Mouse (Mus musculus): Measurements from ENCODE around the gene Sh3gl3. TPM values are rescaled to one million over a fixed set of nuclear protein-coding genes. Genes with fewer than 3 reads are reported as not detected.

Sh3gl3 gene
- polyA plus RNA-seq, 1 experiment from 2014 or later, result 66.3 TPM

GRCm38 (mm10) chr7:82346706-82347105 lies 173.1 kb downstream of the Sh3gl3 start:
- H3K4me1 ChIP-seq (replicated peaks), result peaks cover 5% of the 10 kb centered on the region; the same call in 1 of the 2 replicates
- no peak for ATAC-seq (ENCODE audit: low FRiP score, low read depth)
- H3K27me3 ChIP-seq, result no peaks in the 10 kb centered on the region
- 88% methylated on average over 2 of the region's 2 CpGs for WGBS
- H3K9ac ChIP-seq, result no peak overlapping the region
- H3K36me3 ChIP-seq, result no peaks in the 10 kb centered on the region
- H3K27ac ChIP-seq (replicated peaks), result no peak overlapping the region
- no peaks in the 10 kb centered on the region for H3K9me3 ChIP-seq
- H3K4me2 ChIP-seq, result no peak overlapping the region
- no peak overlapping the region for H3K4me3 ChIP-seq

GRCm38 (mm10) chr7:82349796-82350195 lies 176.2 kb downstream of the Sh3gl3 start:
- Histone ChIP-seq H3K27me3 (no peaks in the 10 kb centered on the region), H3K9me3 (no peaks in the 10 kb centered on the region), H3K4me1 (replicated peaks) (no peaks in the 10 kb centered on the region), H3K4me3 (no peak overlapping the region), H3K27ac (replicated peaks) (no peak overlapping the region), H3K36me3 (no peaks in the 10 kb centered on the region), H3K9ac (no peak overlapping the region), H3K4me2 (no peak overlapping the region)
- no peak for ATAC-seq (ENCODE audit: low FRiP score, low read depth)
- WGBS, result 84% methylated on average over 7 of the region's 7 CpGs

- WGBS, result 79% methylated on average over 3 of the region's 3 CpGs
- Histone ChIP-seq H3K27me3 (no peaks in the 10 kb centered on the region), H3K27ac (replicated peaks) (no peak overlapping the region), H3K4me2 (no peak overlapping the region), H3K36me3 (no peaks in the 10 kb centered on the region), H3K9ac (no peak overlapping the region), H3K9me3 (no peaks in the 10 kb centered on the region), H3K4me1 (replicated peaks) (no peaks in the 10 kb centered on the region), H3K4me3 (no peak overlapping the region)
- no peak for ATAC-seq (ENCODE audit: low FRiP score, low read depth)
Measured at GRCm38 (mm10) chr7:82350421-82350820, 176.8 kb downstream of the Sh3gl3 start.

Other genes with a start within 250 kb of the Sh3gl3 start
- gene Hdgfl3, start 239.4 kb upstream of the Sh3gl3 start, polyA plus RNA-seq (2015; fragmentation: Nextera tagmentation; extraction: Ambion mirVana), result 57.0 and 59.0 TPM in 2 replicates
- gene Bnc1, start 181.5 kb upstream of the Sh3gl3 start, polyA plus RNA-seq (2015; fragmentation: Nextera tagmentation; extraction: Ambion mirVana), result 0.36 and 0.69 TPM in 2 replicates
- gene Adamtsl3, start 161.9 kb downstream of the Sh3gl3 start, polyA plus RNA-seq (2015; fragmentation: Nextera tagmentation; extraction: Ambion mirVana), result 0.87 and 1.1 TPM in 2 replicates